In the genomic region with DNA sequence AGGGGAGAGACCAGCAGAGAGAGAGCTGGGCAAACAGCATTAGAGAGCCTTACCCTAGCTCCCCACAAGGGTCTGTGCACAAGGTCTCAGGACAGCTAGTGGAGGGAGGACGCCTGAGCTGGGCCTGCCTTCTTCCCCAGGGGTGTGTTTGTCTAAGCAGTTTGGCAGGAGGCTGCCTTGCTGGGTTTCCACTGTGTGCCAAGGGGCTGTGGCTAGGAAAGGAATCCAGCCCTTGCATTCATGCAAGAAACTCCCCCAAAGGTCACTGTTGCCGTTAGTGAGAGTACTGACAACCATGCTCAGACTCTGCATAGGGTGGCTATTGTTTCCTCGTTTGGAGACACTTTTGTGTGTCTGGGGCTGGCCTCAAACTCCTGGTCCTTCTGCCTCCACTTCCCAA, we compare ENCODE assay signal across 11 mouse cellular contexts.
"Had no signal": no experiment of that assay in that cellular context is flagged by ENCODE, and none has a peak within 500 bp of the region (broad histone marks: within the 10 kb centered on the region; RNA-seq: fewer than 3 reads in every experiment).

No protein-coding gene starts in this region.

- H3K27ac ChIP-seq: kidney, postnatal 0 days; limb, embryonic 15.5 days; liver, embryonic 12.5 days; midbrain, embryonic 10.5 days had no signal

- H3K9ac ChIP-seq: limb, embryonic 15.5 days; liver, embryonic 12.5 days; lung, embryonic 14.5 days had no signal

- ATAC-seq: liver, embryonic 12.5 days; midbrain, embryonic 16.5 days had no signal

- H3K9me3 ChIP-seq: limb, embryonic 15.5 days; liver, embryonic 12.5 days; midbrain, embryonic 10.5 days had no signal

- DNase-seq: kidney, adult 11 months; kidney, adult 9 months; lung, embryonic 14.5 days; right cerebral cortex, adult 18-20 months; thymus, adult 2 months; thymus, postnatal 25 days had no signal

- H3K4me2 ChIP-seq: limb, embryonic 15.5 days; liver, embryonic 12.5 days; lung, embryonic 14.5 days had no signal

- H3K4me1 ChIP-seq: liver, embryonic 12.5 days had no signal

- H3K4me3 ChIP-seq: limb, embryonic 15.5 days; liver, embryonic 12.5 days; midbrain, embryonic 10.5 days had no signal

- H3K36me3 ChIP-seq: limb, embryonic 15.5 days; liver, embryonic 12.5 days; midbrain, embryonic 10.5 days had no signal
